Mouse (Mus musculus) cerebellum, postnatal 36 days (tissue): Measurements from ENCODE around the gene Anxa5.

ENCODE experiments used
- DNase-seq, 2 experiments: peaks; one replicate each; pipeline ENCODE4 v3.0.0; 2021 to 2022; ENCODE audit warnings: mixed read lengths in 2 of 2

Gene Anxa5

DNA sequence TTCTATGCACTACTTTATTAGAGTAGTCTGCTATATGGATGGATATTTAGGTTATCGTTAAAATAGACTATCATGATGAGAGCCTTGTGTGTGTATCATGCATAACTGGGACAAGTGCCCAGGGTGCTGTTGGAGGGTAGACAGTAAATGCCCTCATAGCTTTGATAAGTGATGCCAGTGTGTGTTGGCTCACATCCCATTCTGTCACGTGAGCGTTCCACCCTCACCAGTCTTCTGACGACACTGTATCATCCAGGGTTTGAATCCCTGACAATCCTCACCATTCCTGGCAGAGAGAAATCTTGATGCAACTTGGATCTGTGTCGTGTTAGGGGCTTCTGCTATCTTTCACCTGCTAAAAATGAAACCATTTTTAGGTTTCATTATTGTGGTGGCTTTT, 29.2 kb downstream of the Anxa5 start:
- DNase-seq = no peak

- DNase-seq = no peak
Measured at GRCm38 (mm10) chr3:36446041-36446440, 29.7 kb downstream of the Anxa5 start.

DNA sequence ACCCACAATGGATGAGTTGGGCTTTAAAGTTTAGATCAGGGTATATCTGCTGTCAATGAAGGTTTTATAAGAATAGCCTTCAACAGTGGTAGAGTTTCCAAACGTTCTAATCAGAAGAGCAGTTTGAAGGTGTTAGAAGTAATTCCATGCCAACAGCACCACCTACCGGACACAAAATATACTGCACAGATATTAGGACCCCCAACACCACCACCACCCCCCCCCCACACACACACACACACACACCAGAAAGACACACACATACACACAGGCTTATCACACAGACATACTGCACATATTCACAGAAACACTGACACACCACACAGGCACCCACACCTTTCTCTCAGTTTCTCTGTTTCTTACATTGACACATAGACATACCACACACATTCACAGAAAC, 33.3 kb downstream of the Anxa5 start:
- peak in 1 of 2 experiments; percentile 40 for DNase-seq

DNA sequence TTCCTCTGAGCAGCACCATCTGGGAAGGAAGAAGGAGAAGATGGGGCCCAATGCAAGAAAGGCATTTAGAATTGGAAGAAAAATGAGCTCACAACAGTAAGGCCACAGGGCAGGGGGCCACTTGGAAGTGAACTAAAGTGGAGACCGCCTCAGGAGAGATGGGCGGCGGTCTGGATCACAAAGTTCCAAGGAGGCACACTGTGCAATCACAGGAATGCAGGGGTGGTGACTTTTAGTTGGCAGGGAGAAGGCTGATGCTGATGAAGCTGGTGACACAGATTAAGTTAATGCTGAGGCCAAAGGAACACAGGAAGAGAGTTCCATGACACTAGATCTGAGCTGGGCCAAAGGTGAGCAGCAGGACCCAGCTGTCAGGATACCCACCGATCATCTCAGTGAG, 35.4 kb downstream of the Anxa5 start:
- no peak for DNase-seq

DNA sequence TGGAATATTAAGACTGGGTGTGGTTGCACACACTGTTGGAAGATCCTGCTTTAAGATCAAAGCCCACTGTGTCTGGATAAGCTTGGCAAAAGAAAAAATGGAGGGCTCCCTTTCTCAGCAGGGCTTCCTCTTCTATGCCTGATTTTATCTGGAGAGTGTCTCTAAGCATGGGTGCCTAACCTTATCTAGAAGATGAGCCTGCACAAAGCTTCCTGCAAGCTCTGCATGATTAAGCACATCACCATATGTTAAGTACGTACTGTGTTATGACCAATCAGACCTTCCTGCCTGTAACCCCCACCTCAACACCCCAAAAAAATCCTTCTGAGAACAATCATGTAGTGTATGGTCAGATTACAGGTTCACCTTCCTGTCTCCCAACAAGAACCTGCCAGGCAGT, 45.3 kb downstream of the Anxa5 start:
- DNase-seq = no peak

- DNase-seq = no peak
Measured at GRCm38 (mm10) chr3:36427386-36427785, 48.3 kb downstream of the Anxa5 start.

- DNase-seq = no peak
Measured at GRCm38 (mm10) chr3:36409456-36409855, 66.2 kb downstream of the Anxa5 start.

DNA sequence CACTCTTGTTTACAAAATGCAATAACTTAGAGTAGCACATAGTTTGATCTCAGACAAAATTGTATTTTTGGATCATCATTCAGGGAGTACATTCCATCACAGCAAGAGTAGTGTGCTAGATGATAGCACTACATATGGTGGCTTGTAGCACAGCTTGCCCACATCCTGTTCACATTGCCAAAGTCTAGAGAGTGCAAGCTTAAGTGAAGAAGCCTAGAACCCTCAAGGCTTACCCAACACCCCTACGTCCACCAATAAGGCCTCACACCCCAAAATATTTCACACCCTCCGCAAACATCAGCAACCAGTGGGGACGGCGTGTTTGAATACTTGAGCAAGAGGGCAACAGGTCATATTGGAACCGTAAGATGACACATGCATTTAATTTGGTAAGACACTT, 68.7 kb downstream of the Anxa5 start:
- no peak for DNase-seq

- DNase-seq = no peak
Measured at GRCm38 (mm10) chr3:36406340-36406739, 69.4 kb downstream of the Anxa5 start.

DNA sequence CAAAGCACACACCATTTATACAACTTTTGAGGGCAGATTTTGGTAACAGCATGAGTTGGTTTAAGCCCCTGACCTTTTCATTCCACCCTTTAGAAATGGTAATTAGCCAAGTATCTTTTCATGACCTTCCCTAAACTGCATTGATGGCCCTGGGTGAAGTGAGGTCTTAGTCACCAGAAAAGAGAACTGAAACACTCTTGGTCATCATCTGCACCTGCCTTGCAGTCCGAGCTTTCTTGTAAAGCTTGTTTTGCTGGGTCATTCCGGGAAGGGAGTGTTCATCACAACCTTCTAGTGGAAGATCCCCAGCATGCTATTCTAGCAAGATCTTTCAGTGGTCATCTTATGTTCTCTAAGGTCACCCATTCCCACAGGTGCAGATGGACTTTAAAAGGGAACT, 73.8 kb downstream of the Anxa5 start:
- no peak for DNase-seq

GRCm38 (mm10) chr3:36400657-36401056, 75.0 kb downstream of the Anxa5 start:
- DNase-seq = no peak
